Mouse (Mus musculus) limb, embryonic 10.5 days (tissue): Measurements from ENCODE around the gene Hist1h2af. TPM values are rescaled to one million over a fixed set of nuclear protein-coding genes. Genes with fewer than 3 reads are reported as not detected.

Experiments used
- microRNA-seq: library from miRNA; unstranded; fragments of <30 nt; microRNA quantifications from one replicate; pipeline ENCODE4, GENCODE M21; 2017
- polyA plus RNA-seq: library from polyadenylated mRNA; unstranded; fragments of >200 nt; fragmentation: Nextera tagmentation; extraction: Ambion mirVana; gene quantifications from 2 replicates; pipeline ENCODE4 v1.2.1, GENCODE M21; 2016

Hist1h2af gene
- polyA plus RNA-seq, 1 experiment from 2014 or later: 11.7 TPM

Small RNA genes lying within 50 kb of the gene (microRNA-seq; reads per million reads assigned to microRNA genes)
- gene Gm44297 (not detected), gene Gm44359 (not detected), gene Gm44394 (not detected), gene n-TStga1 (3.5 reads per million, percentile 4 among the genes with 10 or more reads in this experiment)

Other genes starting within 250 kb of the Hist1h2af start
- gene Zfp322a, start 164.7 kb upstream of the Hist1h2af start, polyA plus RNA-seq: 55.7 and 69.0 TPM in 2 replicates
- 16.9 and 17.1 TPM in 2 replicates for gene Abt1, start 110.0 kb upstream of the Hist1h2af start, polyA plus RNA-seq
- 0.08 and 0.10 TPM in 2 replicates for gene Btn1a1, start 68.0 kb upstream of the Hist1h2af start, polyA plus RNA-seq
- 0.99 and 1.9 TPM in 2 replicates for gene Btn2a2, start 45.0 kb upstream of the Hist1h2af start, polyA plus RNA-seq
- gene Hist1h4h, start 2.9 kb upstream of the Hist1h2af start, polyA plus RNA-seq: 2.4 and 4.5 TPM in 2 replicates
- 4.7 and 5.3 TPM in 2 replicates for gene Hist1h3g, start 1.5 kb downstream of the Hist1h2af start, polyA plus RNA-seq
- gene Hist1h2bh, start 9.5 kb downstream of the Hist1h2af start, polyA plus RNA-seq: 0.56 and 0.69 TPM in 2 replicates
- 1.3 and 1.4 TPM in 2 replicates for gene Hist1h3f, start 10.1 kb downstream of the Hist1h2af start, polyA plus RNA-seq
- 0.73 and 1.3 TPM in 2 replicates for gene Hist1h4f, start 17.7 kb downstream of the Hist1h2af start, polyA plus RNA-seq
- gene Hist1h1d, start 19.4 kb downstream of the Hist1h2af start, polyA plus RNA-seq: 0.59 and 0.67 TPM in 2 replicates
- gene Hist1h3e, start 28.5 kb downstream of the Hist1h2af start, polyA plus RNA-seq: 5.6 and 7.8 TPM in 2 replicates
- 109 and 113 TPM in 2 replicates for gene Hist1h2ae, start 37.3 kb downstream of the Hist1h2af start, polyA plus RNA-seq
- gene Hist1h2bg, start 37.5 kb downstream of the Hist1h2af start, polyA plus RNA-seq: 7.3 and 8.1 TPM in 2 replicates
- gene Hist1h2bf, start 40.3 kb downstream of the Hist1h2af start, polyA plus RNA-seq: 2.4 and 3.5 TPM in 2 replicates
- gene Hist1h2ad, start 40.5 kb downstream of the Hist1h2af start, polyA plus RNA-seq: 1.3 and 3.9 TPM in 2 replicates
- 7.7 and 9.6 TPM in 2 replicates for gene Hist1h3d, start 41.9 kb downstream of the Hist1h2af start, polyA plus RNA-seq
- gene Hist1h4d, start 47.7 kb downstream of the Hist1h2af start, polyA plus RNA-seq: 109 and 120 TPM in 2 replicates
- 2.3 and 4.2 TPM in 2 replicates for gene Hist1h2be, start 87.2 kb downstream of the Hist1h2af start, polyA plus RNA-seq
- gene Hist1h1e, start 88.7 kb downstream of the Hist1h2af start, polyA plus RNA-seq: 19.6 and 20.6 TPM in 2 replicates
- gene Hist1h2ac, start 150.0 kb downstream of the Hist1h2af start, polyA plus RNA-seq: 0.60 and 0.98 TPM in 2 replicates
- gene Hist1h2bc, start 150.3 kb downstream of the Hist1h2af start, polyA plus RNA-seq: 16.9 and 17.0 TPM in 2 replicates
- 0.26 TPM in 1 of 2 replicates, not detected in the other for gene Hist1h1t, start 161.9 kb downstream of the Hist1h2af start, polyA plus RNA-seq
- gene Hist1h4c, start 164.5 kb downstream of the Hist1h2af start, polyA plus RNA-seq: 6.4 and 6.5 TPM in 2 replicates
- gene Hfe, start 176.9 kb downstream of the Hist1h2af start, polyA plus RNA-seq: 1.6 and 2.0 TPM in 2 replicates
- 8.6 and 11.8 TPM in 2 replicates for gene Hist1h1c, start 204.9 kb downstream of the Hist1h2af start, polyA plus RNA-seq
- gene Hist1h3c, start 211.7 kb downstream of the Hist1h2af start, polyA plus RNA-seq: 9.6 TPM in 2 replicates
- gene Hist1h2bb, start 212.8 kb downstream of the Hist1h2af start, polyA plus RNA-seq: 3.5 and 3.7 TPM in 2 replicates
- gene Hist1h2ab, start 217.2 kb downstream of the Hist1h2af start, polyA plus RNA-seq: 55.9 and 60.6 TPM in 2 replicates
- 6.3 and 9.7 TPM in 2 replicates for gene Hist1h3b, start 218.4 kb downstream of the Hist1h2af start, polyA plus RNA-seq
- gene Hist1h4b, start 223.1 kb downstream of the Hist1h2af start, polyA plus RNA-seq: 4.4 and 5.9 TPM in 2 replicates
- gene Hist1h4a, start 227.3 kb downstream of the Hist1h2af start, polyA plus RNA-seq: 0.51 and 0.62 TPM in 2 replicates
- 3.0 and 5.3 TPM in 2 replicates for gene Hist1h3a, start 228.5 kb downstream of the Hist1h2af start, polyA plus RNA-seq
- 2.1 and 4.0 TPM in 2 replicates for gene Hist1h1a, start 229.8 kb downstream of the Hist1h2af start, polyA plus RNA-seq
- gene Trim38, start 236.0 kb downstream of the Hist1h2af start, polyA plus RNA-seq: not detected in 2 replicates